In genomic region chr3:4798366-4798765, GRCm38 (mm10) we compare ENCODE assay signal across 26 mouse cellular contexts.
DNase-seq lines count a peak whose midpoint lies in the region; ATAC-seq lines count a peak whose summit lies in the region.
"Had no signal": no experiment of that assay in that cellular context is flagged by ENCODE, and none has a peak within 500 bp of the region (broad histone marks: within the 10 kb centered on the region; RNA-seq: fewer than 3 reads in every experiment).

No protein-coding gene starts in this region.

- no peaks in the 10 kb centered on the region for H3K9me3 ChIP-seq in neural tube, embryonic 11.5 days (ENCODE audit: control insufficient read depth, low read length)
- no peaks in the 10 kb centered on the region for H3K9me3 ChIP-seq in forebrain, embryonic 15.5 days
- H3K9me3 ChIP-seq in midbrain, embryonic 15.5 days: no peaks in the 10 kb centered on the region
- H3K9me3 ChIP-seq: embryonic facial prominence, embryonic 15.5 days; heart, embryonic 13.5 days; intestine, embryonic 15.5 days; kidney, embryonic 15.5 days had no signal

- H3K27me3 ChIP-seq in neural tube, embryonic 11.5 days (ENCODE audit: control insufficient read depth, insufficient read depth, low read length): no peaks in the 10 kb centered on the region
- H3K27me3 ChIP-seq in forebrain, embryonic 15.5 days: no peaks in the 10 kb centered on the region
- H3K27me3 ChIP-seq in midbrain, embryonic 15.5 days (replicated peaks): no peaks in the 10 kb centered on the region
- H3K27me3 ChIP-seq: embryonic facial prominence, embryonic 15.5 days; heart, embryonic 13.5 days; intestine, embryonic 15.5 days; kidney, embryonic 15.5 days; Patski had no signal

- H3K4me2 ChIP-seq in neural tube, embryonic 11.5 days (ENCODE audit: low read depth): no peak overlapping the region
- peak overlapping the region; percentile 48 for H3K4me2 ChIP-seq in forebrain, embryonic 15.5 days (replicated peaks)
- H3K4me2 ChIP-seq in midbrain, embryonic 15.5 days: peak overlapping the region; percentile 47
- H3K4me2 ChIP-seq: embryonic facial prominence, embryonic 15.5 days; heart, embryonic 13.5 days; intestine, embryonic 15.5 days; kidney, embryonic 15.5 days; liver, embryonic 11.5 days had no signal

- no peak for DNase-seq in neural tube, embryonic 11.5 days (ENCODE audit: low spot score)
- no peak for DNase-seq in neural tube, embryonic 10.5 days (ENCODE audit: extremely low spot score, low spot score)
- DNase-seq in right cerebral cortex, postnatal 25 days: no peak
- no peak for DNase-seq in cerebellum, postnatal 36 days
- no peak for DNase-seq in Muller cell, postnatal 12 days (ENCODE audit: inconsistent ontology term)
- DNase-seq: adrenal gland, adult 8-10 months; cerebellum, adult 11 months; cerebellum, postnatal 14 days; gastrocnemius, adult 2 months; heart, adult 18-20 months; heart, postnatal 36 days; kidney, postnatal 4 days; lung, adult 18-20 months; lung, postnatal 36 days; right cerebral cortex, adult 18-20 months; spleen, adult 18-20 months; thymus, postnatal 36 days had no signal

- no peaks in the 10 kb centered on the region for H3K36me3 ChIP-seq in neural tube, embryonic 11.5 days (ENCODE audit: control insufficient read depth, insufficient read depth, low read length)
- no peaks in the 10 kb centered on the region for H3K36me3 ChIP-seq in forebrain, embryonic 15.5 days
- H3K36me3 ChIP-seq in midbrain, embryonic 15.5 days (replicated peaks): no peaks in the 10 kb centered on the region
- H3K36me3 ChIP-seq: embryonic facial prominence, embryonic 15.5 days; heart, embryonic 13.5 days; intestine, embryonic 15.5 days; kidney, embryonic 15.5 days had no signal

- H3K9ac ChIP-seq in neural tube, embryonic 11.5 days (ENCODE audit: low read length): no peak overlapping the region
- H3K9ac ChIP-seq in forebrain, embryonic 15.5 days (replicated peaks): no peak overlapping the region
- no peak overlapping the region; the same call in 1 of the 2 replicates for H3K9ac ChIP-seq in midbrain, embryonic 15.5 days
- H3K9ac ChIP-seq: embryonic facial prominence, embryonic 15.5 days; heart, embryonic 13.5 days; intestine, embryonic 15.5 days; kidney, embryonic 15.5 days had no signal

- no peak overlapping the region for H3K4me3 ChIP-seq in neural tube, embryonic 11.5 days (ENCODE audit: low read depth, low read length)
- peak overlapping the region; percentile 37 for H3K4me3 ChIP-seq in forebrain, embryonic 15.5 days
- H3K4me3 ChIP-seq in midbrain, embryonic 15.5 days: peak overlapping the region; percentile 37
- H3K4me3 ChIP-seq: embryonic facial prominence, embryonic 15.5 days; gastrocnemius, adult 2 months; heart, embryonic 13.5 days; intestine, embryonic 15.5 days; kidney, embryonic 15.5 days; myocyte had no signal

- no peak overlapping the region for H3K27ac ChIP-seq in neural tube, embryonic 11.5 days (ENCODE audit: low read depth, low read length)
- H3K27ac ChIP-seq in forebrain, embryonic 15.5 days (replicated peaks): peak overlapping the region; percentile 39
- peak overlapping the region; percentile 66 for H3K27ac ChIP-seq in midbrain, embryonic 15.5 days
- H3K27ac ChIP-seq: embryonic facial prominence, embryonic 15.5 days; gastrocnemius, adult 2 months; heart, embryonic 13.5 days; intestine, embryonic 15.5 days; kidney, embryonic 15.5 days had no signal

- ATAC-seq in neural tube, embryonic 11.5 days (ENCODE audit: insufficient read depth, low FRiP score, low TSS enrichment): 0 out of 2 replicates have a peak, but pooled peaks have one; percentile 4
- ATAC-seq in forebrain, embryonic 15.5 days (replicated peaks): no peak
- no peak for ATAC-seq in midbrain, embryonic 15.5 days (replicated peaks)
- ATAC-seq: intestine, embryonic 15.5 days; Patski had no signal

- WGBS in neural tube, embryonic 11.5 days: 60% methylated on average over 3 of the region's 3 CpGs
- WGBS in forebrain, embryonic 15.5 days: 10% methylated on average over 3 of the region's 3 CpGs
- WGBS in midbrain, embryonic 15.5 days: 29% methylated on average over 3 of the region's 3 CpGs

- H3K4me1 ChIP-seq in neural tube, embryonic 11.5 days (ENCODE audit: control insufficient read depth, insufficient read depth, low read length): 0 out of 2 replicates have a peak, but pooled peaks cover 3% of the 10 kb centered on the region
- H3K4me1 ChIP-seq in forebrain, embryonic 15.5 days: peaks cover 39% of the 10 kb centered on the region
- H3K4me1 ChIP-seq in midbrain, embryonic 15.5 days: peaks cover 21% of the 10 kb centered on the region
- H3K4me1 ChIP-seq: embryonic facial prominence, embryonic 15.5 days; heart, embryonic 13.5 days; intestine, embryonic 15.5 days; kidney, embryonic 15.5 days had no signal
